Mouse (Mus musculus): ENCODE data around the gene 1600014C10Rik. TPM values are rescaled to one million over a fixed set of nuclear protein-coding genes. Genes with fewer than 3 reads are reported as not detected.
A peak's percentile ranks its signal among the peaks of the same experiment; 100 is the strongest.

The 1600014C10Rik gene
- polyA plus RNA-seq, 1 experiment: 5.3 TPM

- Histone ChIP-seq H3K36me3 (ENCODE audit: control insufficient read depth, insufficient read depth, low read length, poor library complexity, severe bottlenecking) (no peaks in the 10 kb centered on the region), H3K9ac (ENCODE audit: low read depth, poor library complexity, severe bottlenecking) (no peak overlapping the region)
- no peak for TF ChIP-seq CTCF (IDR thresholded peaks at IDR 0.05; ENCODE audit: low read depth, low read length)
- TF ChIP-seq POLR2A (IDR thresholded peaks at IDR 0.05; ENCODE audit: insufficient read depth, low read length): no peak
- TF ChIP-seq EP300 (IDR thresholded peaks at IDR 0.05; ENCODE audit: insufficient read depth, low read depth, low read length): no peak
Observed at GRCm38 (mm10) chr7:38181366-38181765, 1.7 kb upstream of the 1600014C10Rik start.

GRCm38 (mm10) chr7:38182596-38182961 lies 438 bp upstream of the 1600014C10Rik start:
- no peak overlapping the region for H3K27ac ChIP-seq (ENCODE audit: insufficient read depth, low read length)
- H3K9ac ChIP-seq (ENCODE audit: low read depth, poor library complexity, severe bottlenecking): peak overlapping the region; percentile 15
- peak overlapping the region; percentile 49 for H3K4me3 ChIP-seq (ENCODE audit: low read depth, low read length)
- TF ChIP-seq CTCF (IDR thresholded peaks at IDR 0.05; ENCODE audit: low read depth, low read length) (peak; percentile 91), EP300 (IDR thresholded peaks at IDR 0.05; ENCODE audit: insufficient read depth, low read depth, low read length) (no peak), POLR2A (IDR thresholded peaks at IDR 0.05; ENCODE audit: insufficient read depth, low read length) (no peak)
- no peaks in the 10 kb centered on the region for H3K9me3 ChIP-seq (replicated peaks; ENCODE audit: control insufficient read depth, insufficient read depth, low read length, poor library complexity, severe bottlenecking)
- H3K36me3 ChIP-seq (ENCODE audit: control insufficient read depth, insufficient read depth, low read length, poor library complexity, severe bottlenecking): no peaks in the 10 kb centered on the region
- no peaks in the 10 kb centered on the region for H3K27me3 ChIP-seq (ENCODE audit: control insufficient read depth, insufficient read depth, low read length, poor library complexity, severe bottlenecking)
- H3K4me1 ChIP-seq (ENCODE audit: control insufficient read depth, insufficient read depth, low read length): no peaks in the 10 kb centered on the region

More at GRCm38 (mm10) chr7:38181366-38181765, 1.7 kb upstream of the 1600014C10Rik start:
- H3K27me3 ChIP-seq (ENCODE audit: control insufficient read depth, insufficient read depth, low read length, poor library complexity, severe bottlenecking): no peaks in the 10 kb centered on the region
- no peaks in the 10 kb centered on the region for H3K9me3 ChIP-seq (replicated peaks; ENCODE audit: control insufficient read depth, insufficient read depth, low read length, poor library complexity, severe bottlenecking)
- H3K4me3 ChIP-seq (ENCODE audit: low read depth, low read length): no peak overlapping the region
- no peak overlapping the region for H3K27ac ChIP-seq (ENCODE audit: insufficient read depth, low read length)
- no peaks in the 10 kb centered on the region for H3K4me1 ChIP-seq (ENCODE audit: control insufficient read depth, insufficient read depth, low read length)

- TF ChIP-seq CTCF (IDR thresholded peaks at IDR 0.05; ENCODE audit: low read depth, low read length) (no peak), EP300 (IDR thresholded peaks at IDR 0.05; ENCODE audit: insufficient read depth, low read depth, low read length) (no peak), POLR2A (IDR thresholded peaks at IDR 0.05; ENCODE audit: insufficient read depth, low read length) (peak; percentile 42)
- Histone ChIP-seq H3K4me3 (ENCODE audit: low read depth, low read length) (peak overlapping the region; percentile 49), H3K36me3 (ENCODE audit: control insufficient read depth, insufficient read depth, low read length, poor library complexity, severe bottlenecking) (no peaks in the 10 kb centered on the region), H3K27ac (ENCODE audit: insufficient read depth, low read length) (no peak overlapping the region), H3K4me1 (ENCODE audit: control insufficient read depth, insufficient read depth, low read length) (no peaks in the 10 kb centered on the region), H3K27me3 (ENCODE audit: control insufficient read depth, insufficient read depth, low read length, poor library complexity, severe bottlenecking) (no peaks in the 10 kb centered on the region), H3K9ac (ENCODE audit: low read depth, poor library complexity, severe bottlenecking) (peak overlapping the region; percentile 15), H3K9me3 (replicated peaks; ENCODE audit: control insufficient read depth, insufficient read depth, low read length, poor library complexity, severe bottlenecking) (no peaks in the 10 kb centered on the region)
Observed at GRCm38 (mm10) chr7:38183709-38184417, 846 bp downstream of the 1600014C10Rik start.

- Histone ChIP-seq H3K27ac (ENCODE audit: insufficient read depth, low read length) (no peak overlapping the region), H3K4me1 (ENCODE audit: control insufficient read depth, insufficient read depth, low read length) (no peaks in the 10 kb centered on the region), H3K27me3 (ENCODE audit: control insufficient read depth, insufficient read depth, low read length, poor library complexity, severe bottlenecking) (no peaks in the 10 kb centered on the region), H3K4me3 (ENCODE audit: low read depth, low read length) (no peak overlapping the region), H3K9ac (ENCODE audit: low read depth, poor library complexity, severe bottlenecking) (no peak overlapping the region), H3K9me3 (replicated peaks; ENCODE audit: control insufficient read depth, insufficient read depth, low read length, poor library complexity, severe bottlenecking) (no peaks in the 10 kb centered on the region), H3K36me3 (ENCODE audit: control insufficient read depth, insufficient read depth, low read length, poor library complexity, severe bottlenecking) (no peaks in the 10 kb centered on the region)
- TF ChIP-seq CTCF (IDR thresholded peaks at IDR 0.05; ENCODE audit: low read depth, low read length) (no peak), EP300 (IDR thresholded peaks at IDR 0.05; ENCODE audit: insufficient read depth, low read depth, low read length) (no peak), POLR2A (IDR thresholded peaks at IDR 0.05; ENCODE audit: insufficient read depth, low read length) (no peak)
Observed at GRCm38 (mm10) chr7:38184418-38184745, 1.4 kb downstream of the 1600014C10Rik start.

- TF ChIP-seq EP300 (IDR thresholded peaks at IDR 0.05; ENCODE audit: insufficient read depth, low read depth, low read length) (no peak), CTCF (IDR thresholded peaks at IDR 0.05; ENCODE audit: low read depth, low read length) (no peak), POLR2A (IDR thresholded peaks at IDR 0.05; ENCODE audit: insufficient read depth, low read length) (no peak)
- Histone ChIP-seq H3K27me3 (ENCODE audit: control insufficient read depth, insufficient read depth, low read length, poor library complexity, severe bottlenecking) (no peaks in the 10 kb centered on the region), H3K36me3 (ENCODE audit: control insufficient read depth, insufficient read depth, low read length, poor library complexity, severe bottlenecking) (no peaks in the 10 kb centered on the region)
Observed at GRCm38 (mm10) chr7:38184786-38185185, 1.8 kb downstream of the 1600014C10Rik start.

GRCm38 (mm10) chr7:38186861-38187260 lies 3.8 kb downstream of the 1600014C10Rik start:
- no peaks in the 10 kb centered on the region for H3K27me3 ChIP-seq (ENCODE audit: control insufficient read depth, insufficient read depth, low read length, poor library complexity, severe bottlenecking)
- no peaks in the 10 kb centered on the region for H3K4me1 ChIP-seq (ENCODE audit: control insufficient read depth, insufficient read depth, low read length)
- H3K9me3 ChIP-seq (replicated peaks; ENCODE audit: control insufficient read depth, insufficient read depth, low read length, poor library complexity, severe bottlenecking): no peaks in the 10 kb centered on the region
- H3K36me3 ChIP-seq (ENCODE audit: control insufficient read depth, insufficient read depth, low read length, poor library complexity, severe bottlenecking): no peaks in the 10 kb centered on the region
- no peak overlapping the region for H3K4me3 ChIP-seq (ENCODE audit: low read depth, low read length)
- no peak for TF ChIP-seq POLR2A (IDR thresholded peaks at IDR 0.05; ENCODE audit: insufficient read depth, low read length)
- TF ChIP-seq EP300 (IDR thresholded peaks at IDR 0.05; ENCODE audit: insufficient read depth, low read depth, low read length): no peak
- TF ChIP-seq CTCF (IDR thresholded peaks at IDR 0.05; ENCODE audit: low read depth, low read length): no peak
- H3K9ac ChIP-seq (ENCODE audit: low read depth, poor library complexity, severe bottlenecking): no peak overlapping the region
- no peak overlapping the region for H3K27ac ChIP-seq (ENCODE audit: insufficient read depth, low read length)

More at GRCm38 (mm10) chr7:38184786-38185185, 1.8 kb downstream of the 1600014C10Rik start:
- Histone ChIP-seq H3K4me1 (ENCODE audit: control insufficient read depth, insufficient read depth, low read length) (no peaks in the 10 kb centered on the region), H3K27ac (ENCODE audit: insufficient read depth, low read length) (no peak overlapping the region), H3K4me3 (ENCODE audit: low read depth, low read length) (no peak overlapping the region), H3K9me3 (replicated peaks; ENCODE audit: control insufficient read depth, insufficient read depth, low read length, poor library complexity, severe bottlenecking) (no peaks in the 10 kb centered on the region), H3K9ac (ENCODE audit: low read depth, poor library complexity, severe bottlenecking) (no peak overlapping the region)
